Mouse (Mus musculus): ENCODE data around the gene Add2. TPM values are rescaled to one million over a fixed set of nuclear protein-coding genes. Genes with fewer than 3 reads are reported as not detected.

Gene Add2
- polyA plus RNA-seq, 1 experiment: 17.6 TPM

DNA sequence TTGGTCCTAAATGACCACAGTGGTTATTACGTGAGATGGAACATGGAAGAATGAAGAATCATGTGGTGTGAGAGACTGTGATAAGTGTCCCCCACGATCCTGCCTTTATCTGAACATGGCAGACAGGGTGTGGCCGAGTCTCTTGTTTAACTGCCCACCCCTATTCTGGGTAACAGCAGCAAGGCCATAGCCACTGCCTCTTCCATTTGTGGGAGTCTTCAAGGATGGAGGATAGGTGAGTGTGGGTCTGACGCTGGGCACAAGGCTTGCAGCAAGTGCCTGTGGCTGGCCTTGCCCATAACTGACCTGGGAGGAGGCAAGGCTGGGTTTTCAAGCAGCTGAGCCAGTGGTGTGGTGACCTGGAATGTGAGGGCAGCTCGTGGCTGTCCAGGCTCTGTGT, 49.4 kb downstream of the Add2 start:
- Histone ChIP-seq H3K27me3 (ENCODE audit: control insufficient read depth, insufficient read depth, low read length) (no peaks in the 10 kb centered on the region), H3K36me3 (ENCODE audit: control insufficient read depth, insufficient read depth, low read length) (no peaks in the 10 kb centered on the region), H3K27ac (ENCODE audit: insufficient read depth, low read length) (no peak overlapping the region), H3K4me3 (ENCODE audit: extremely low read depth, insufficient read depth, insufficient read length) (0 out of 2 replicates have a peak overlapping the region, but pooled peaks have one; percentile 31), H3K4me1 (ENCODE audit: control insufficient read depth, insufficient read depth, insufficient read length) (no peaks in the 10 kb centered on the region)
- WGBS: 66% methylated on average over 5 of the region's 5 CpGs
- DNase-seq (ENCODE audit: low read depth in 1 of 2, low spot score in 2 of 2): no peak
- TF ChIP-seq POLR2A (IDR thresholded peaks at IDR 0.05; ENCODE audit: low read depth, low read length) (no peak), CTCF (IDR thresholded peaks at IDR 0.05; ENCODE audit: extremely low read depth, insufficient read depth, insufficient read length, insufficient replicate concordance) (no peak)

GRCm38 (mm10) chr6:86078361-86079010, 50.0 kb downstream of the Add2 start:
- WGBS: 65% methylated on average over 1 of the region's 1 CpGs
- no peak for DNase-seq (ENCODE audit: low read depth in 1 of 2, low spot score in 2 of 2)
- Histone ChIP-seq H3K4me3 (ENCODE audit: extremely low read depth, insufficient read depth, insufficient read length) (no peak overlapping the region), H3K27me3 (ENCODE audit: control insufficient read depth, insufficient read depth, low read length) (no peaks in the 10 kb centered on the region), H3K36me3 (ENCODE audit: control insufficient read depth, insufficient read depth, low read length) (no peaks in the 10 kb centered on the region), H3K27ac (ENCODE audit: insufficient read depth, low read length) (no peak overlapping the region), H3K4me1 (ENCODE audit: control insufficient read depth, insufficient read depth, insufficient read length) (no peaks in the 10 kb centered on the region)
- no peak for TF ChIP-seq CTCF (IDR thresholded peaks at IDR 0.05; ENCODE audit: extremely low read depth, insufficient read depth, insufficient read length, insufficient replicate concordance)
- no peak for TF ChIP-seq POLR2A (IDR thresholded peaks at IDR 0.05; ENCODE audit: low read depth, low read length)

DNA sequence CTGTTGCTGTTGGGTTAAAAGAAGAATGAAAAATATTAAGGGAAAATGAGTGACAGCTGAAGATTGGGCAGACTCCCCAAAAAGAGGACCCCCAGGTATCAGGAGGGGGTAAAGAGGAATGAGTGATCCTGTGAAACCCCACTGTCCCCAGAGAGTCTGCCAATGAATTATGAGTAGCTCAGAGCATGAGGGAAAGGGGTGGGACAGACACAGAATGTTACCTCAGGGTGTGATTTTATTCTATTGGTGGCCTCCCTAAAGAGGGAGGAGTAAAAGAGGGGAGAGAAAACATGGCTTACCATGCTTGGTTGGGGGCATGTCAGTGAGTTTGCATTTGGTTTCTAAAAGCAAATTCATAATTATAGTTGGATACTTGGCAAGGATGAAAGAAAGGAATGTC, 50.8 kb downstream of the Add2 start:
- no peaks in the 10 kb centered on the region for H3K36me3 ChIP-seq (ENCODE audit: control insufficient read depth, insufficient read depth, low read length)
- H3K4me3 ChIP-seq (ENCODE audit: extremely low read depth, insufficient read depth, insufficient read length): no peak overlapping the region
- DNase-seq (ENCODE audit: low read depth in 1 of 2, low spot score in 2 of 2): no peak
- H3K4me1 ChIP-seq (ENCODE audit: control insufficient read depth, insufficient read depth, insufficient read length): no peaks in the 10 kb centered on the region
- no peak overlapping the region for H3K27ac ChIP-seq (ENCODE audit: insufficient read depth, low read length)
- TF ChIP-seq POLR2A (IDR thresholded peaks at IDR 0.05; ENCODE audit: low read depth, low read length) (no peak), CTCF (IDR thresholded peaks at IDR 0.05; ENCODE audit: extremely low read depth, insufficient read depth, insufficient read length, insufficient replicate concordance) (no peak)
- no peaks in the 10 kb centered on the region for H3K27me3 ChIP-seq (ENCODE audit: control insufficient read depth, insufficient read depth, low read length)

DNA sequence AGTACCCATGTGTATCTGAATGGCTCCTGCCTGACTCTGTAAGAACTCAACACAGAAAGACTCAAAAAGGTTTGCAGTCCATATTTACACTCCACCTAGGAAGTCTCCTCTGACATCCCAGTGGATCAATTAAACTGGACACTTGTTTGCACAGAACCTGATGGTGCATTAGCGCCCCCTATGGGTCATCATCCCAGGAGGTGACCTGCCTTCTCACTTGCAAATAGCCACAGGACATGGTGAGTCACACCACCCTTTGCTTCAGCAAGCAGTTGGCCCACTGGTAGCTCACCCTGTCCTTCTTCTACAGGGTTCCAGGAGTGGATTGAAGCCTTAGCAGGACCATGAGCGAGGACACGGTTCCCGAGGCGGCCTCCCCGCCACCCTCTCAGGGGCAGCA, 57.0 kb downstream of the Add2 start:
- Histone ChIP-seq H3K4me3 (ENCODE audit: extremely low read depth, insufficient read depth, insufficient read length) (no peak overlapping the region), H3K27me3 (ENCODE audit: control insufficient read depth, insufficient read depth, low read length) (no peaks in the 10 kb centered on the region), H3K27ac (ENCODE audit: insufficient read depth, low read length) (no peak overlapping the region), H3K36me3 (ENCODE audit: control insufficient read depth, insufficient read depth, low read length) (no peaks in the 10 kb centered on the region), H3K4me1 (ENCODE audit: control insufficient read depth, insufficient read depth, insufficient read length) (no peaks in the 10 kb centered on the region)
- 75% methylated on average over 6 of the region's 6 CpGs for WGBS
- peak; percentile 26; the same call in 1 of the 2 replicates for TF ChIP-seq CTCF (IDR thresholded peaks at IDR 0.05; ENCODE audit: extremely low read depth, insufficient read depth, insufficient read length, insufficient replicate concordance)
- TF ChIP-seq POLR2A (IDR thresholded peaks at IDR 0.05; ENCODE audit: low read depth, low read length): no peak
- peak in 1 of 2 experiments; percentile 12 for DNase-seq (ENCODE audit: low read depth in 1 of 2, low spot score in 2 of 2)

GRCm38 (mm10) chr6:86086851-86087571, 58.5 kb downstream of the Add2 start:
- Histone ChIP-seq H3K36me3 (ENCODE audit: control insufficient read depth, insufficient read depth, low read length) (no peaks in the 10 kb centered on the region), H3K4me1 (ENCODE audit: control insufficient read depth, insufficient read depth, insufficient read length) (no peaks in the 10 kb centered on the region), H3K27me3 (ENCODE audit: control insufficient read depth, insufficient read depth, low read length) (no peaks in the 10 kb centered on the region), H3K4me3 (ENCODE audit: extremely low read depth, insufficient read depth, insufficient read length) (no peak overlapping the region), H3K27ac (ENCODE audit: insufficient read depth, low read length) (no peak overlapping the region)
- WGBS: 77% methylated on average over 9 of the region's 9 CpGs
- TF ChIP-seq POLR2A (IDR thresholded peaks at IDR 0.05; ENCODE audit: low read depth, low read length) (no peak), CTCF (IDR thresholded peaks at IDR 0.05; ENCODE audit: extremely low read depth, insufficient read depth, insufficient read length, insufficient replicate concordance) (no peak)
- no peak for DNase-seq (ENCODE audit: low read depth in 1 of 2, low spot score in 2 of 2)

GRCm38 (mm10) chr6:86087813-86088212, 59.3 kb downstream of the Add2 start:
- WGBS: 36% methylated on average over 3 of the region's 3 CpGs
- no peak for TF ChIP-seq CTCF (IDR thresholded peaks at IDR 0.05; ENCODE audit: extremely low read depth, insufficient read depth, insufficient read length, insufficient replicate concordance)
- no peak for TF ChIP-seq POLR2A (IDR thresholded peaks at IDR 0.05; ENCODE audit: low read depth, low read length)
- H3K4me3 ChIP-seq (ENCODE audit: extremely low read depth, insufficient read depth, insufficient read length): no peak overlapping the region
- no peak for DNase-seq (ENCODE audit: low read depth in 1 of 2, low spot score in 2 of 2)
- no peaks in the 10 kb centered on the region for H3K36me3 ChIP-seq (ENCODE audit: control insufficient read depth, insufficient read depth, low read length)
- no peaks in the 10 kb centered on the region for H3K27me3 ChIP-seq (ENCODE audit: control insufficient read depth, insufficient read depth, low read length)
- no peaks in the 10 kb centered on the region for H3K4me1 ChIP-seq (ENCODE audit: control insufficient read depth, insufficient read depth, insufficient read length)
- no peak overlapping the region for H3K27ac ChIP-seq (ENCODE audit: insufficient read depth, low read length)
